Mouse (Mus musculus) skeletal muscle tissue, adult 2 months (tissue): ENCODE measurements around the gene Olfr1393.
"Not testable (repeated sequence)": the region's sequence is repeated elsewhere in the genome, so short reads cannot be mapped to it uniquely, and the experiment has no call there.

Source experiments
- DNase-seq: peaks from one replicate; pipeline ENCODE4 v3.0.0-alpha.2; 2012; ENCODE audit warnings: low read depth, low spot score

Gene Olfr1393

DNA sequence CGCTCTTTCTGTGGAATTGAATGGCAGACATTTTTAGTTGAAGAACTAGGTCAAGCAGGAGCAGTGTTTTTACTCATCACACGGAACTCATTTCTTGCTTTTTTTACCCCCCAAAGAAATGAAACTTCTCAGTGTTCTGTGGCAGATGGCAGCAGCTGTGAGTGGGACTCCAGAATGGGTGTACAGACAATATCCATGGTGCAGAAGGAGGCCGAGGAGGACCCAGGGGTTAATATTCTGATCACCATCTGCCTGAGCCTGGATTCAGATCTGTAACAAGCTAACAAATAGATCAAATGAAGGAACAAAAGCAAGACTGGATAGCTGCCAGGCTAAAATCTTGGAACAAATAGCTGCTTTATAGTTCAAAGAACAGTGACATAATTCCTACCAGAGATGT, 14.7 kb downstream of the Olfr1393 start:
- no peak for DNase-seq

- no peak for DNase-seq
Measured at GRCm38 (mm10) chr11:49304441-49304840, 26.3 kb downstream of the Olfr1393 start, which contains the start of gene Olfr10. Olfr10 (plus strand) TSS chr11:49304741.

GRCm38 (mm10) chr11:49308547-49308946, 30.4 kb downstream of the Olfr1393 start:
- DNase-seq = not testable (repeated sequence)

- no peak for DNase-seq
Measured at GRCm38 (mm10) chr11:49322442-49322841, 44.3 kb downstream of the Olfr1393 start, which contains the start of gene Olfr1391. Olfr1391 (plus strand) TSS chr11:49322742.

DNA sequence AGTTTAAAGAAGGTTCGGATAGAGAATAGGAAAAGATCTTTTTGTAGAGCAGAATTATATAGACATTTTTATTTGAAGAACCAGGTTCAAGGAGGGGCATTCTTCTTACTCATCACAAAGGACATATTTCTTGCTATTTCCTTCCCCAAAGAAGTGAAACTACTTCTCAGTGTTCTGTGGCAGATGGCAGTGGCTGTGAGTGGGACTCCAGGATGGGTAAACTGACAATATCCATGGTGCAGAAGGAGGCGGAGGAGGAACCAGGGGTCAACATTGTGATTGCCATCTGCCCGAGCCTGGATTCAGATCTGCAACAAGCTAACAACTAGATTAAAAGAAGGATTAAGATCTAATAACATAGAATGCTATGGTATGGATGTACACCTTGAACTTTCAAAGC, 48.6 kb downstream of the Olfr1393 start:
- DNase-seq = no peak

DNA sequence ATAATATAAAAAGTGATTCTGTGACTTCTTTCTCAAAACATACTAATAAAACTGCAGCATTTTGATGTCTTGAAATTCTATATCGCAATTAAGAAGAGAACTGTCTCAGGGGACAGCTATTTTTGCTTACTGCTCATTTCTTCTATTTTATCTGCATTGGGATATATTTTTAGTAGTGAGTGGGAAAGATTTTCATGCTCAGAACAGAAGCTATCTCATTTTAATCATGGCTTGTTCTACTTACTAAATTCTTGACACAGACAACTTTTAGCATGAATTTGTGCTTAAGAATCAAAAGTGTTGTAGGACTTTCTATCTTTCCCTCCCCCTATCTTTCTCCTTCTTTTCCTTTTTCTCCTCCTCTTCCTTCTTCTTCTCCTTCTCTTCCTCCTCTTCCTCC, 51.6 kb downstream of the Olfr1393 start:
- DNase-seq = no peak
